Mouse (Mus musculus) kidney, postnatal 0 days (tissue): ENCODE measurements around the gene Itgb8. TPM values are rescaled to one million over a fixed set of nuclear protein-coding genes. Genes with fewer than 3 reads are reported as not detected.

Source experiments
- ATAC-seq: fragments of 200-750 bp; cut with Nextera tagmentation; replicated peaks from 2 replicates; pipeline ENCODE4 v1.8.0; 2017; ENCODE audit warnings: low read depth, moderate number of reproducible peaks, moderate TSS enrichment, moderate library complexity; ENCODE audit not compliant: low FRiP score
- DNase-seq: peaks from one replicate; pipeline ENCODE4 v3.0.0-alpha.2; 2016; ENCODE audit warnings: low spot score
- H3K27ac ChIP-seq: fragments of 300-500 bp; sonication (generic); 2 replicates; pipeline ENCODE4 v1.5.1; 2014; ENCODE audit warnings: mild to moderate bottlenecking
- H3K27me3 ChIP-seq: fragments of 300-500 bp; sonication (generic); 2 replicates; pipeline ENCODE4 v1.6.1; 2014; ENCODE audit warnings: low read length, mixed read lengths; ENCODE audit not compliant: insufficient read depth
- H3K36me3 ChIP-seq: fragments of 300-500 bp; sonication (generic); 2 replicates; pipeline ENCODE4 v1.6.1; 2014; ENCODE audit warnings: low read length, mixed read lengths; ENCODE audit not compliant: insufficient read depth
- H3K4me1 ChIP-seq: fragments of 300-500 bp; sonication (generic); replicated peaks from 2 replicates; pipeline ENCODE4 v1.6.1; 2014; ENCODE audit warnings: antibody characterized with exemption, low read length, mixed read lengths; ENCODE audit not compliant: insufficient read depth
- H3K4me2 ChIP-seq: fragments of 300-500 bp; sonication (generic); 2 replicates; pipeline ENCODE4 v1.6.1; 2014; ENCODE audit warnings: mild to moderate bottlenecking, low read length, moderate library complexity, mixed read lengths
- H3K4me3 ChIP-seq: fragments of 300-500 bp; sonication (generic); replicated peaks from 2 replicates; pipeline ENCODE4 v1.5.1; 2014; ENCODE audit warnings: low read depth, low read length
- H3K9ac ChIP-seq: fragments of 300-500 bp; sonication (generic); 2 replicates; pipeline ENCODE4 v1.6.1; 2014; ENCODE audit warnings: low read depth, low read length
- H3K9me3 ChIP-seq: fragments of 300-500 bp; sonication (generic); replicated peaks from 2 replicates; pipeline ENCODE4 v1.6.1; 2016; ENCODE audit warnings: low read length, inconsistent platforms, mixed read lengths
- CTCF ChIP-seq: IDR thresholded peaks from 2 replicates; pipeline ENCODE4 v1.5.1; 2016; ENCODE audit warnings: antibody characterized with exemption, low read depth, mild to moderate bottlenecking, moderate library complexity
- WGBS: fragments of 180-500 bp; shearing (Covaris S2); extraction: QIAGEN DNeasy Blood & Tissue Kit; methylation state at CpG from one replicate; pipeline ENCODE4 v1.1.7; 2014; 5-methylcytosine and 5-hydroxymethylcytosine counted together
- polyA plus RNA-seq: library from polyadenylated mRNA; unstranded; fragments of >200 nt; fragmentation: Nextera tagmentation; extraction: Ambion mirVana; gene quantifications from 2 replicates; pipeline ENCODE4 v1.2.1, GENCODE M21; 2015

Gene Itgb8
- polyA plus RNA-seq, 1 experiment from 2014 or later, result 9.9 TPM

GRCm38 (mm10) chr12:119264506-119264905 is 25.9 kb upstream of the Itgb8 start:
- Histone ChIP-seq H3K36me3 (no peaks in the 10 kb centered on the region), H3K27ac (no peak overlapping the region), H3K4me1 (no peaks in the 10 kb centered on the region), H3K9me3 (no peaks in the 10 kb centered on the region), H3K4me3 (no peak overlapping the region), H3K4me2 (no peak overlapping the region), H3K27me3 (no peaks in the 10 kb centered on the region), H3K9ac (no peak overlapping the region)
- TF ChIP-seq CTCF, result no peak
- ATAC-seq, result no peak
- no peak for DNase-seq
- WGBS, result 86% methylated on average over 3 of the region's 3 CpGs

GRCm38 (mm10) chr12:119248581-119248980 is 10.0 kb upstream of the Itgb8 start:
- Histone ChIP-seq H3K4me3 (no peak overlapping the region), H3K4me2 (no peak overlapping the region), H3K9ac (no peak overlapping the region), H3K27ac (no peak overlapping the region), H3K36me3 (no peaks in the 10 kb centered on the region), H3K9me3 (no peaks in the 10 kb centered on the region), H3K4me1 (no peaks in the 10 kb centered on the region), H3K27me3 (no peaks in the 10 kb centered on the region)
- DNase-seq (no peak), ATAC-seq (no peak)
- no peak for TF ChIP-seq CTCF
- WGBS, result 24% methylated on average over 1 of the region's 1 CpGs

GRCm38 (mm10) chr12:119241071-119241470 is 2.5 kb upstream of the Itgb8 start:
- Histone ChIP-seq H3K36me3 (no peaks in the 10 kb centered on the region), H3K9ac (no peak overlapping the region), H3K27ac (no peak overlapping the region), H3K4me2 (no peak overlapping the region), H3K9me3 (no peaks in the 10 kb centered on the region), H3K4me1 (peaks cover 6% of the 10 kb centered on the region; the same call in 1 of the 2 replicates), H3K27me3 (no peaks in the 10 kb centered on the region), H3K4me3 (no peak overlapping the region)
- WGBS, result 41% methylated on average over 1 of the region's 1 CpGs
- TF ChIP-seq CTCF, result no peak
- DNase-seq, result no peak
- no peak for ATAC-seq

- Histone ChIP-seq H3K9ac (peak overlapping the region; percentile 77), H3K4me1 (peaks cover 6% of the 10 kb centered on the region; the same call in 1 of the 2 replicates), H3K4me2 (peak overlapping the region; percentile 89), H3K27me3 (no peaks in the 10 kb centered on the region), H3K9me3 (no peaks in the 10 kb centered on the region), H3K36me3 (no peaks in the 10 kb centered on the region), H3K4me3 (peak overlapping the region; percentile 63), H3K27ac (peak overlapping the region; percentile 79)
- ATAC-seq (peak; percentile 81), DNase-seq (peak; percentile 62)
- under 1% methylated on average over 35 of the region's 35 CpGs for WGBS
- no peak for TF ChIP-seq CTCF
Measured at GRCm38 (mm10) chr12:119237921-119238695, 494 bp downstream of the Itgb8 start.

- 5% methylated on average over 13 of the region's 13 CpGs for WGBS
- Histone ChIP-seq H3K4me3 (peak overlapping the region; percentile 63), H3K27me3 (no peaks in the 10 kb centered on the region), H3K27ac (peak overlapping the region; percentile 79), H3K4me1 (peaks cover 6% of the 10 kb centered on the region; the same call in 1 of the 2 replicates), H3K9ac (peak overlapping the region; percentile 77), H3K9me3 (no peaks in the 10 kb centered on the region), H3K4me2 (peak overlapping the region; percentile 89), H3K36me3 (no peaks in the 10 kb centered on the region)
- ATAC-seq, result 0 out of 2 replicates have a peak, but pooled peaks have one; percentile 14
- peak; percentile 44 for DNase-seq
- TF ChIP-seq CTCF, result no peak
Measured at GRCm38 (mm10) chr12:119237241-119237920, 1.2 kb downstream of the Itgb8 start.

- no peaks in the 10 kb centered on the region for H3K27me3 ChIP-seq
- no peaks in the 10 kb centered on the region for H3K4me1 ChIP-seq
- WGBS, result 84% methylated on average over 2 of the region's 2 CpGs
- no peak for ATAC-seq
- no peak overlapping the region for H3K4me2 ChIP-seq
- no peak for TF ChIP-seq CTCF
- no peak overlapping the region for H3K4me3 ChIP-seq
- no peaks in the 10 kb centered on the region for H3K36me3 ChIP-seq
- DNase-seq, result no peak
- 0 out of 2 replicates have a peak overlapping the region, but pooled peaks have one; percentile 40 for H3K27ac ChIP-seq
- no peaks in the 10 kb centered on the region for H3K9me3 ChIP-seq
- no peak overlapping the region for H3K9ac ChIP-seq
Measured at GRCm38 (mm10) chr12:119231831-119232230, 6.8 kb downstream of the Itgb8 start.
